Mouse (Mus musculus) T-helper 1 cell (primary cell): ENCODE data around the gene Gcdh.

Source experiments
- in situ Hi-C: fragments of 300-600 bp; cut with MboI, MseI; formaldehyde crosslinking; loops from one replicate; pipeline ENCODE4 v1.15.1; 2025; ENCODE audit warnings: high pct_unique_total_duplicates

Gcdh gene

GRCm38 (mm10) chr8:84873016-84873415 is 20.7 kb downstream of the Gcdh start:
- in situ Hi-C loops, result loop anchor here (5.0 kb wide), 1 partner anchor 34 kb away; the partner anchor contains the start of gene Dnase2a

DNA sequence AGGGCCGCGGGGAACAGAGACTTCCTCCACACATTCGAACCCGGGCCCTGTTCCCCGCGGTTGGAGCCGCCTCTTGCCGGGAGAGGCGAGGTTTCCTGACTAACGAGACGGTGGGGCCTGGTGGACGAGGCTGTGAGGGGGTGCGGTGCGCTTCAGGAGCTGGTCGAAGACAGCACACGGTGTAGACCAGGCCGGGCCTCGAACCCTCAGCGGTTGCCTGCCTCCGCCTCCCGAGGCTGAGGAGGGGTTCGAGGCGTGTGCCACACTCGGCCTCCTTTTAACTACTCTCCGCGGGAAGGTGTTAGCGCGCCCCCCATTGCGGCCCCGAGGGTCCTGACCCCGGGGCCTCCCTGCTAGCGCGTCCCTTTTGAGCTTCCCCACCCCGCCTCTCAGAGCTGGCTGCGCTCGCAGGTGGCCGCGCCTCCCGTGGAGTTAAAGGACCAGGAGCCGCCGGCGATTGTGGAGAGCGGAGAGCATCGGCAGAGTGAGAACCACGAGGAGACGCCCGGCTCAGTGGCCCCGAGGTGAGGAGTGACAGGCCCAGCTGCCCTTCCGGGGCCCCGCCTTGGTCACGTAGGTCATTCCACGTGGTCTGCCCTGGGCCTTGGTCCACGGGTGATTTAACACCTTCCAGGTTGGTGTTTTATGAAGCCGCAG is 21.3 kb downstream of the Gcdh start:
- in situ Hi-C loops, result loop anchor here (5.0 kb wide), 1 partner anchor 35 kb away; the partner anchor contains the start of gene Dnase2a

GRCm38 (mm10) chr8:84871376-84872308 is 22.1 kb downstream of the Gcdh start, which contains the start of gene Syce2:
Gene Syce2 (plus strand): TSS chr8:84872111.
- in situ Hi-C loops, result loop anchor here (5.0 kb wide), 1 partner anchor 36 kb away; the partner anchor contains the start of gene Dnase2a

DNA sequence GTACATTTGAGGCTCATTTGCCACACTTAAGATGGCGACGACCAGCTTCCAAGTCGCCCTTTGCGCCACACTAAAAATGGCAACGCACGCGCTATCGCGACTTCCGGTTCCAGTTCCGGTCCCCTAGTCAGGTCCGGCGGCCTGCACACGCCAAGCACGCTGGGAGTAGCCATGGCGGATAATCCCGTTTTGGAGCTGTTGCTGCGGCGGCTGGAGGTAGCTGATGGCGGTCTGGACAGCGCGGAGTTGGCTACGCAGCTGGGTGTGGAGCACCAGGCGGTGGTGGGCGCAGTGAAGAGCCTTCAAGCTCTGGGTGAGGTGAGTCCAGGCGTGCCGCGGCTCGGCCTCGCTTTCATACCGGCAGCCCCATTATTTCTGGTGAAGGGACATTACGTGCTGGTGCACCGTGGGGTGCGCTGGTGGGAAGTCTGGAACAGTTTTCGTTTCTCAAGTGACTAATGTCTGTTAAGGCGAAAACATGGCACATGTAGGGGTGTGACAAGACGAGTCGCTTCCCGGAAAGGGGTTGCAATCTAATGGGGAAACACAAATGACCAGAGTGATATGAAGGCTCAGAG is 36.8 kb downstream of the Gcdh start, which contains the start of gene Farsa:
TSS of gene Farsa (plus strand) at position 126 of the 578 bp plus-strand sequence.
- in situ Hi-C loops, result no loop called here

DNA sequence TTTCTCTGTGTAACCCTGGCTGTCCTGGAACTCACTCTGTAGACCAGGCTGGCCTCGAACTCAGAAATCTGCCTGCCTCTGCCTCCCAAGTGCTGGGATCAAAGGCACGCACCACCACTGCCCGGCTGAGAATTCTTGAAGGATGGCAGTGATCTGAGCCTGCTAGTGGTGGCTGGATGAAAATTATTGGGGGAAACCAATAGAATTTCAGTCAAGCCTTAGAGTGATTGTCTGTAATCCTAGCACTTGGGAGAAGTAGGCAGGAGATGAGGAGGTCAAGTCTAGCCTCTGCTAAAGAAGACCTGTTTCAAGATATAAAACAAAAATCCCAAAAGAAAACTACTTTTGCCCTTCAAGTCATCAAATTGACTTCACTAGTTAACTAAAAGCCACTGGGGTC is 37.3 kb downstream of the Gcdh start:
- in situ Hi-C loops, result no loop called here

DNA sequence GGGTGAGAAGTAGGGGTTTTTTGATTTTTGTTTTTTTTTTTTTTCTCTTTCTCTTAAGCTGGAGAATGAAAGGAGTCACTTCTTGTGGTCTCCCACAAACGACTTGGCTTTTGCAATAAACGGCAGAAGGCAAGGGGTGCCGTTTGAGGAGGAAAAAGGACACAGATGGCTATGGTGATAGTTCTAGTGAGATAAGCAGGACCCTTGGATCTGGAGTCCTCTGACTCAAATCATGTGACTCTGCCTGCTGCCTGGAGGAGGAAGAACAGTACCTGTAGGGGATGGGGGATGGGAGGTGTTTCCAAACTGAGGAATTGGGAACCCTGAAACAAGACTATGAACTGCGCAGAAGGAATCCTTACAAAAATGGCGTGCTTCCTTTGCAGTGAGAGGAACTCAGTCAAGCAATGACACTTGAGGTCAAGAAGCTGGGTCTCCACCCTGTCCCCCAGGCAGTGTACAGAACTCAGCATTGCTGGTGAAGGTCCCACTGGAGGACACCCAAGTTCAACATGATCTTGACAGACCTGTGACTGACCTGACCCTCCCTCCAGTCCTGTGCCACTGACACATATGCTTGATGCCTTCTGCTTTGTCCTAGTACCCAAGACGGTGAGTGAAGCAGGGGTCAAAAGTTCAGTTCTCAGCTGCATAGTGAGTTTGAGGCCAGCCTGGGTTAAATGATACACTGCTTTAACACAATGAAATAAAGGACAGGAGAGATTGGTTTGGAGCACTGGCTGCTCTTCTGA is 45.9 kb downstream of the Gcdh start:
- in situ Hi-C loops, result no loop called here

- in situ Hi-C loops, result no loop called here
Measured at GRCm38 (mm10) chr8:84846722-84847572, 46.8 kb downstream of the Gcdh start, which contains the start of gene Calr. Gene Calr (minus strand): TSS chr8:84846934.

DNA sequence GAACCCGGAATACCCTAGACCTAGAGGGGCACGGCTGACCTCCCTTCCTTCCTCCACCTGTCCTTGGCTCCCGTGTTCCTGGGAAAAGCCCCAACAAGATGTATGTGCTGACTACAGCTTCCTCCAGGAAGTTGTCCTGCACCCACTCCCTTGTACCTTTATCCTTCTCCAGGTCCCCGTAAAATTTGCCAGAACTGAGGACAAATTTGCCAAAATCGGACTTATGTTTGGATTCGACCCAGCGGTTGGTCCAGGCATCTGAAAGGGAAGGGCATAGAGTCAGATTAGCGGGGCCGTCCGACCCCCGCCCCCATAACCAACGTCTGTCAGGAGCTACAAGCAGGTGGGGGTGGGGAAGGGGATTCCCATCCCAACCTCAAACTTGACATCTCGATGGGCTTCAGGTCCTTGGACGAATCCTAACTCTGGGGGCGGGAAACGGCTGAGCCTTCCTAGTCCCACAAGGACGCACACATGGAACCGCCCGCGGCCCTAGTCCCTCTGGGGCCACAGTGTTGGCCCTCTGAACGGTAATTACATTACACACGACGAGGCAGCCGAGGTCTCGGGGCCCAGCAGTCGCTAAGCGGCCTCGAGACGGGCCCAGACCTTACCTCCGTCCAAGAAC is 47.5 kb downstream of the Gcdh start:
- in situ Hi-C loops, result no loop called here

GRCm38 (mm10) chr8:84845355-84846093 is 48.2 kb downstream of the Gcdh start:
- in situ Hi-C loops, result no loop called here

DNA sequence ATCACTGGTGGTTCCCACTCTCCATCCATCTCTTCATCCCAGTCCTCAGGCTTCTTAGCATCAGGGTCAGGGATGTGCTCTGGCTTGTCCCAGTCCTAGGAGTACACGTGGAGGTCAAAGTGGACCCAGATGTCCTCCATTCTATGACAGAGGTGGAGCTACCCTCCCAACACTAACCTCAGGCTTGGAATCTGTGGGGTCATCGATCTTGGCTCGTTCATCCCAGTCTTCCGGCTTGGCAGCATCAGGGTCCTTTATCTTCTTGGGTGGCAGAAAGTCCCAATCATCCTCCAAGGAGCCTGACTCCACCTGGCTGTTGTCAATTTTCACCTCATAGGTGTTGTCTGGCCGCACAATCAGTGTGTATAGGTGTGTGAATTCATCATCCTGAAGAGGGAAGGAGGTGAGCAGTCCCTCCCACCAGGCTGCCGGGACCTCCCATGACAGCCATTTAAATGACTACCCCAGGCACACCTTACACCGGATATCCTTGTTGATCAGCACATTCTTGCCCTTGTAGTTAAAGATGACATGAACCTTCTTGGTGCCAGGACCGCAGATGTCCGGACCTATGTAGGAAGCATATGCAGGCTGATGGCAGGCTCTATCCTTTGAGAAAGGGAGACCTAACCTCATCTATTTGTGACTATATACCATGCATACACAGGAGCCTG is 49.2 kb downstream of the Gcdh start:
- in situ Hi-C loops, result no loop called here

GRCm38 (mm10) chr8:84841514-84841913 is 52.2 kb downstream of the Gcdh start:
- in situ Hi-C loops, result no loop called here

DNA sequence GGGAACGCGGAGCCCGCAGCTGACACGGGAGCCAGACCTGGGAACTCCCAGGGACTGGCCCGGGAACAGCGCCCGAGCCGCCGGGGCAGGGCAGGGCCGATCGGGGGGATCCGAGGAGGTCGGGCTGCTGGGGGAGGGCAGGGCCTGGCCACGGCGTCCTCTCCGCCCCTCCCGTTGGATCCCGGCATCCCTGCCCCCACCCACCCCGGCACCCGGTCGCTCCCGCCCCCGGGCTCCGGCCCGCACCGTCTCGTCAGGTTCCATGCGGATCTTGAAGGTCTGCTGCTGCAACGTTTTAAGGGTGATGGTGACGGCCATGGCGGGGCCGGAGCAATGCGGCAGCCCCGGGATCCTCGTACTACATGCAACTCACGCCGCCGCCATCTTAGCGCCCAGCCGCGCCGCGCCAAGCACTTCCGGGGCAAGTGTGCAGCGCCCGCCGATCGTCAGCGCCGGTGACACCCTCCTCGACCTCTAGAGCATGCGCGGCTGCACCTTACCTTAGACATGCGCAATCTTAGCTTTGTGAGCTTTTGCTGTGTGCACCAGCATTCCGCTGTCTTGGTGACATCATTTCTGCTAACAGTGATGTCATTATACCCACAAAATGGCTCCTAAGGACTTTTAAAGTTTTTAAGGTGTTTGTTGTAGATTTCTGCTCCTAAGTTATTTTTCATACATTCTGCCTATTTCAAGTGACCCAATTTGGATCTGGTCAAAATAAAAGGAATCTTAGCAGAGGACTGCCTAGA is 53.3 kb downstream of the Gcdh start, which contains the start of gene Rad23a:
TSS of gene Rad23a (minus strand) at position 418 of the 752 bp plus-strand sequence.
- in situ Hi-C loops, result no loop called here

- in situ Hi-C loops, result no loop called here
Measured at GRCm38 (mm10) chr8:84839875-84840247, 53.9 kb downstream of the Gcdh start.

DNA sequence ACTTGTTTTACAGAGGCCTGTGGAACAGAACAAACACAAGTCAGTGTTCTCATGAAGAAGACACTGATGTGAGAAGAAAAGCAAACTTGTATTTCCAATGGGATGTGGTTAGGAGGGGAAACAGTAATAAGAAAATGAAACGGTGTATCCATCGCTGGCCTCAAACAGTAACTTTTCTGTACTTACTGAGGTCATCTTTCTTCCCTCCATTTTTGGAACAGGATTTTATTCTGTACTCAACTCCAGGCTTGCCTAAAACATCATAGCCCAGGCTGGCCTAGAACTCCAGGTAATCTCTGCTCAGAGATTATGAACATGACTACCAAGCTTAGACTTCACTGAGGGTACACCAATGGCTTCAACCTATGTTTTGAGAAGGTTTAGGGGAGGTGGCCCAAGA is 54.3 kb downstream of the Gcdh start:
- in situ Hi-C loops, result no loop called here

GRCm38 (mm10) chr8:84838513-84838912 is 55.2 kb downstream of the Gcdh start:
- in situ Hi-C loops, result no loop called here

DNA sequence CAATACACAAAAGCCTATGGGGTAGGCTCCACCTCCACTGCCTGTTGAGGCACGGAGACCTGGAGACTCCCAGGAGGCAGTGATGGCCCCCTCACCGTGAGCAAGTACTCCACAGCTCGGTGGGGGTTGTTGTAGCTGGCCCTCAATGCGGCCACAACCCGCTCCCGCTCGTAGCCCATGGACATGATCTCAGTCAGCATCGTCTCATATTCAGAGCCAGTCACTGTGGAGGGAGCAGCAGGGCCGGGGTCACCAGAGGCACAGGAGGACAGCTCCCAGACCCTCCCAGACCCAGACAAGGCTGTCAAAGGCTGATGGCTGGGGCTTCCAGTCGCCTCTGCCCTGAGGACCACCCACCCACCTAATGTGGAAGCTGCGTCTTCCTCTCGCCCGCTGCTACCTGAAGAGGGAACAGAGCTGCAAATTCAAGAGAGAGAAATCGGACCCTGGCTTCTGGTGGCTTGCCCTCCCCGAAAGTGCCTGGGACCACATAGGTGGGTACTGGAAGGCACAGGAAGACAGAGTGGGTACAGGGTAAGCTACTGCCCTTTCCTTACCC is 55.7 kb downstream of the Gcdh start:
- in situ Hi-C loops, result no loop called here

DNA sequence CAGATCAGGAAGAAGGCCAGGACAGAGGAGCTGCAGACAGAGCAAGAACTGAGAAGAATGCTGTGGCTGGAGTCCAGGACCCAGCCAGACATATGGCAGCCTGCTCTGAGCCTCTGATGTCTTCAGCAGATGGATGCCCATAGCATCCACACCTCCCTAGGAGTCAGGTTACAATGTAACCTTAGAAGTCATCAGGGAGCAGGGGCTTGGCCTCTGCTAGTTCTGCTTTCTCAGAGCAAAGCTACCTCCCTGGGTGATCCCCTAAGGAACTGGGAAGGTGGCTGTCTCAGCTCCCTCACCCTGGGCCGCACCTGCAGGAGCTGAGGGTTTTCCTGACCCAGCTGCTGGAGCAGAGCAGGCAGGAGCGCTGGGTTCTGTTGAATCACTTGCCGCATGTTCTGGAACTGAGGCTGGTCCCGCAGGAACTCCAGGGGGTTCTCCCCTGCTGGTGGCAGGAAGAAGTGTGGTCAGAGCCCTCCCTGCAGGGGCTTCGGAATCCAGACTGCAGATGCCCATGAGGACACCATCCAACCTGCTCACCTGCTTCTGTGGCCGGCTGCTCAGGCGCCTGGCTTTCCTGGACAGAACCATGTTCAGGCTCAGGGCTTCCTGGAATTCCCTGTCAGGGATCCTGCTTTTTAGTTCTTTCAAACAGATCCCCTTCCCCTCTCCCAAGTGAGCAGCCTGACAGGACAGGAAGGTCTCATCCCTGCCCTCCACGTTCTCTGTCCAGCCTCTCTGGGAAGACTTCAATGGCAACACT is 56.4 kb downstream of the Gcdh start:
- in situ Hi-C loops, result no loop called here
